Mouse (Mus musculus) naive thymus-derived CD4-positive, alpha-beta T cell, adult 5 months (primary cell): ENCODE data around the gene Ins1. TPM values are rescaled to one million over a fixed set of nuclear protein-coding genes. Genes with fewer than 3 reads are reported as not detected.

ENCODE experiments used
- polyA plus RNA-seq: library from polyadenylated mRNA; unstranded; fragments of 100-300 nt; shearing (Covaris generic); gene quantifications from one replicate; pipeline ENCODE4 v1.2.1, GENCODE M21; 2017

The Ins1 gene
- not detected for polyA plus RNA-seq

GRCm38 (mm10) chr19:52263997-52264396 lies at the start of gene Ins1:
TSS of gene Ins1 (plus strand) at chr19:52264297.

